Mouse (Mus musculus) forebrain, embryonic 12.5 days (tissue): ENCODE measurements around the gene Tagap. TPM values are rescaled to one million over a fixed set of nuclear protein-coding genes. Genes with fewer than 3 reads are reported as not detected.
"Not testable (repeated sequence)": the region's sequence is repeated elsewhere in the genome, so short reads cannot be mapped to it uniquely, and the experiment has no call there.

Experiments used
- ATAC-seq: fragments of 200-750 bp; cut with Nextera tagmentation; 2 replicates; pipeline ENCODE4 v1.8.0; 2017; ENCODE audit warnings: moderate TSS enrichment; ENCODE audit not compliant: low FRiP score
- H3K27ac ChIP-seq: fragments of 300-500 bp; sonication (generic); 2 replicates; pipeline ENCODE4 v1.5.1; 2016; ENCODE audit warnings: mild to moderate bottlenecking
- H3K27me3 ChIP-seq: fragments of 300-500 bp; sonication (generic); 2 replicates; pipeline ENCODE4 v1.6.1; 2016; ENCODE audit warnings: mild to moderate bottlenecking
- H3K36me3 ChIP-seq: fragments of 300-500 bp; sonication (generic); replicated peaks from 2 replicates; pipeline ENCODE4 v1.6.1; 2016; ENCODE audit warnings: mild to moderate bottlenecking
- H3K4me1 ChIP-seq: fragments of 300-500 bp; sonication (generic); 2 replicates; pipeline ENCODE4 v1.6.1; 2016
- H3K4me2 ChIP-seq: fragments of 300-500 bp; sonication (generic); 2 replicates; pipeline ENCODE4 v1.6.1; 2016; ENCODE audit warnings: mild to moderate bottlenecking, moderate library complexity
- H3K4me3 ChIP-seq: fragments of 300-500 bp; sonication (generic); replicated peaks from 2 replicates; pipeline ENCODE4 v1.5.1; 2016; ENCODE audit warnings: mild to moderate bottlenecking
- H3K9ac ChIP-seq: fragments of 300-500 bp; sonication (generic); 2 replicates; pipeline ENCODE4 v1.6.1; 2016; ENCODE audit warnings: mild to moderate bottlenecking
- H3K9me3 ChIP-seq: fragments of 300-500 bp; sonication (generic); 2 replicates; pipeline ENCODE4 v1.6.1; 2016
- WGBS: fragments of 180-500 bp; shearing (Covaris S2); methylation state at CpG from one replicate; pipeline ENCODE4 v1.1.7; 2016; 5-methylcytosine and 5-hydroxymethylcytosine counted together
- polyA plus RNA-seq: library from polyadenylated mRNA; unstranded; fragments of >200 nt; fragmentation: Nextera tagmentation; extraction: Ambion mirVana; gene quantifications from 2 replicates; pipeline ENCODE4 v1.2.1, GENCODE M21; 2016

Tagap gene
- polyA plus RNA-seq, 1 experiment from 2014 or later: 0.40 TPM

GRCm38 (mm10) chr17:7918355-7918754, 7.4 kb upstream of the Tagap start:
- no peak for ATAC-seq
- Histone ChIP-seq H3K27ac (no peak overlapping the region), H3K9ac (no peak overlapping the region), H3K4me1 (no peaks in the 10 kb centered on the region), H3K4me2 (no peak overlapping the region), H3K27me3 (no peaks in the 10 kb centered on the region), H3K36me3 (no peaks in the 10 kb centered on the region), H3K4me3 (no peak overlapping the region), H3K9me3 (no peaks in the 10 kb centered on the region)
- WGBS: 50% methylated on average over 2 of the region's 2 CpGs

DNA sequence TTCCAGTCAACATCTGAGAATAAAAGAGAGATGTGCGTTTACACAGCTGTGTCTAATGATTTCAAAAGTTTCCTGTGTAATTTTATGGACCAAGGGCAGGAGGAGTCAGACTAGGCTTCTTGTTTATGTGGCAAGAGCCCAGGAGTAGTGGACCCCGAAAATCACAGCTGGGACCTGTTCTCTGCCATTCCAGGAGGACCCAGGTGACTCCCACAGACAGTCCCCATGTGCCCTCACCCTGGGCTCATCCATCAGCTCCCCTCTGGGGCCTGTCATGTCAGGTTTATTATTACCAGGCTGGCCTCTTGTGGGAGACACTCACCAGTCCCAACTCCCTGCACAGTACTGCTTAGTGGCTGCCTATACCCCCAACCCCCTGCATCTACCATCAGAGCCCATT, 6.6 kb upstream of the Tagap start:
- no peak overlapping the region for H3K4me3 ChIP-seq
- no peak overlapping the region for H3K27ac ChIP-seq
- no peaks in the 10 kb centered on the region for H3K9me3 ChIP-seq
- no peaks in the 10 kb centered on the region for H3K27me3 ChIP-seq
- H3K36me3 ChIP-seq: no peaks in the 10 kb centered on the region
- WGBS: 79% methylated on average over 2 of the region's 2 CpGs
- H3K9ac ChIP-seq: no peak overlapping the region
- no peak overlapping the region for H3K4me2 ChIP-seq
- ATAC-seq: no peak
- H3K4me1 ChIP-seq: no peaks in the 10 kb centered on the region

GRCm38 (mm10) chr17:7922564-7922963, 3.2 kb upstream of the Tagap start:
- H3K9ac ChIP-seq: no peak overlapping the region
- no peak overlapping the region for H3K27ac ChIP-seq
- ATAC-seq: no peak
- H3K36me3 ChIP-seq: no peaks in the 10 kb centered on the region
- no peak overlapping the region for H3K4me3 ChIP-seq
- H3K9me3 ChIP-seq: no peaks in the 10 kb centered on the region
- H3K4me2 ChIP-seq: no peak overlapping the region
- H3K4me1 ChIP-seq: no peaks in the 10 kb centered on the region
- WGBS: 95% methylated on average over 5 of the region's 5 CpGs
- H3K27me3 ChIP-seq: no peaks in the 10 kb centered on the region

DNA sequence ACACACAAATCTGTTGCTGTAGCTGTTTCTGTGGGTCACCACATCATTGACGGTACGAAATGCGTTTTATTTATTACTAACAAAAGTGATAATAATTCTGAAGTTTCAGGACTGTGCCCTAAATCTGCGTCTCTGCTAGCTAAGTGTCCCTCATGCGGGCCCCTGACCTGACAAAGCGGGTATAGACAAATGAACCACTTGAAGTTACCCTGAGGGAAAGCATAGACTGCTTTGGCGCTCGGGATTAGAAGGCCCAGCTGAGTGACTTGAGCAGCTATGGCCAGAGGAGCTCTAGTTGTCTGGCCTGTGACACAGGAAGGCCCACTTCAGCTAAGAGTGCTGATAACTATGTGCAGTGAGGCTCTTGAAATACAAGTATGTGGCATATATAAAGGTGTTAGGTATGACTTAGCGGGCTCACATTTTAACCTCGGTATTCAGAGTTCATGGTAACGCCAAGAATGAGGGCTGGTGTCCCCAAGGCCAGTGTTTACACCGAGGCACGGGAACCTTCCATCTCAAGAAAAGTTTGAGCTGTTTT, 1.5 kb upstream of the Tagap start:
- Histone ChIP-seq H3K4me3 (no peak overlapping the region), H3K27ac (no peak overlapping the region), H3K4me2 (no peak overlapping the region), H3K36me3 (no peaks in the 10 kb centered on the region), H3K27me3 (no peaks in the 10 kb centered on the region), H3K9me3 (no peaks in the 10 kb centered on the region), H3K9ac (no peak overlapping the region), H3K4me1 (no peaks in the 10 kb centered on the region)
- ATAC-seq: no peak
- 88% methylated on average over 13 of the region's 13 CpGs for WGBS

DNA sequence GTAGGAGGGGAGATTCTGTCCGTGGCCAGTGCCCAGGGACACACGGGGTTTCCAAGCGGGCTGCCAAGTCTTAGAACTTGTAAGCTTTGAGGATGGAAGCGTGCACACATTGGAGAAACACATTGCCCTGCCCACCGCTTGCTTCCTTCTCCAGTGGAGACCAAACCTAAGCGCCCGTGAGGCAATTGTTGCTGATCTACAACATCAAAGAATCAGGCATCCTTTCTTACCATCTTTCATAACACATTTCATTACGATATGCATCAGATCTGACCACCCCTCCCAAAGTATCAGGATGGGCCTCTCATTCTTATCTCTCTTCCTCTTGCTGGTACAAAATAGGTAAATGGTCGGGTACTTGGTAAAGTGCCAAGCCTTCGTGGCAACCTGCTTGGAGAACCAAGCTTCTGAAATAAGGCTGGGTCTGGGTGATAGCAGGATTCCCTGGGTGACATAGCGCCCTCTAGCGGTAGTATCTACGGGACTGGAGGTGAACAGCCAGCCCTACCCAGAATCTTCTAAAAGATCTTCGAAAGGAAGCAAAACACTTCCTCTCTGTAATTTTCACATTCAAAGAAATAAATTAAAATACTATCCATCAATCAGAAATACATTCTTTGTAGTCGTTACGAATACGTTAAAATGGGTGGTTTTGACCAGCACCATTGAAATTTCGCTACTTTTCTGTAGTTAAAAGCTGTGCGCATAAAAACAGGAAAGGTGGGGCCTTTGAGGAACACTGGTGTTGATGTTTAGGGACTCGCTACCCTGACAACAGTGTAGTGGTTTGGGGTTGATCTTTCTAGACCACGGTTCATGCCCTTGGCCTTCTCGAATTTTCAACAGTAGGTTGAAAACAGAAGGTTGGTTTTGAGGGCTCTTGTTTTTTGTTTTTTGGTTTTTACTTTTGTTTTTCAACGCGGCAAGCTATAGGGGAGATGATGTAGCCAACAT, 2.1 kb downstream of the Tagap start:
- WGBS: 72% methylated on average over 24 of the region's 24 CpGs

DNA sequence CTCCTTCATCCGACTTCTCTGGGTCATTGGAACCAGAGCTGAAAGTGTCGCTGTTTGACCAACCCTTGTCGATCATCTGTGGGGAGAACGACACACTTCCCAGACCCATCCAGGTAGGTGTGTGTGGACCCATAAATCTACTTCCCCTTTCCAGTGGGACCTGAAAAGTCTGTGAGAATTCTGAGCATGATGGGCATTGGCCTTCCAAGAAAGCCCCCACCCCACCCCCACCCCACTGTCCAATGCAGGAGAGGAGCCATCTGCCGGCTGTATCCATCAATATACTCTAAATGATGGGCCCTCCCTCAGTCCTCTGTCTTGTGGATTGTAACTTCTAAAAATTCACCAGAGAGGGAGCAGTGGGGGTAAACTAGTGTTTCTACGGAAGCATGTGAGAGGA, 2.9 kb downstream of the Tagap start:
- H3K27me3 ChIP-seq: no peaks in the 10 kb centered on the region
- no peak for ATAC-seq
- no peak overlapping the region for H3K9ac ChIP-seq
- H3K4me1 ChIP-seq: peaks cover 8% of the 10 kb centered on the region
- no peaks in the 10 kb centered on the region for H3K36me3 ChIP-seq
- no peak overlapping the region for H3K27ac ChIP-seq
- no peaks in the 10 kb centered on the region for H3K9me3 ChIP-seq
- H3K4me3 ChIP-seq: no peak overlapping the region
- no peak overlapping the region for H3K4me2 ChIP-seq
- 86% methylated on average over 6 of the region's 6 CpGs for WGBS

More for the DNA sequence above, 2.1 kb downstream of the Tagap start:
- H3K36me3 ChIP-seq: no peaks in the 10 kb centered on the region
- peaks cover 8% of the 10 kb centered on the region for H3K4me1 ChIP-seq
- H3K9me3 ChIP-seq: no peaks in the 10 kb centered on the region
- H3K4me3 ChIP-seq: no peak overlapping the region
- no peak overlapping the region for H3K4me2 ChIP-seq
- no peaks in the 10 kb centered on the region for H3K27me3 ChIP-seq
- H3K27ac ChIP-seq: no peak overlapping the region
- no peak overlapping the region for H3K9ac ChIP-seq
- ATAC-seq: no peak

DNA sequence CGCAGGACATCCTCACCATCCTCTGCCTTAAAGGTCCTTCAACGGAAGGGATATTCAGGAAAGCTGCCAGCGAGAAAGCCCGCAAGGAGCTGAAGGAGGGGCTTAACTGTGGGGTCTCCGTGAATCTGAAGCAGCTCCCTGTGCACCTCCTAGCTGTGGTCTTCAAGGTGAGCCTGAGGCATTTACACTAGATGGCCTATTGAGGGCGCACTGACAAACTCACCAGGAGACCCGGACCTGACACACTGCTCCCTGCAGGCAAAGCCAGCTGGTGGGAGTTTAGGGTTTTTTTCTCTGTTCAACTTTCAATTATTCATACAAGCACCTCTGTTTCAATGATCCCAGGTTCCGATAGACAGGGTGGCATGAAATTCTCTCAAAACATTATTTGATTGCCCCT, 3.5 kb downstream of the Tagap start:
- H3K9ac ChIP-seq: no peak overlapping the region
- H3K27me3 ChIP-seq: no peaks in the 10 kb centered on the region
- no peaks in the 10 kb centered on the region for H3K36me3 ChIP-seq
- ATAC-seq: no peak
- no peaks in the 10 kb centered on the region for H3K9me3 ChIP-seq
- no peak overlapping the region for H3K27ac ChIP-seq
- no peak overlapping the region for H3K4me2 ChIP-seq
- 26% methylated on average over 8 of the region's 8 CpGs for WGBS
- H3K4me3 ChIP-seq: no peak overlapping the region
- H3K4me1 ChIP-seq: peaks cover 8% of the 10 kb centered on the region

DNA sequence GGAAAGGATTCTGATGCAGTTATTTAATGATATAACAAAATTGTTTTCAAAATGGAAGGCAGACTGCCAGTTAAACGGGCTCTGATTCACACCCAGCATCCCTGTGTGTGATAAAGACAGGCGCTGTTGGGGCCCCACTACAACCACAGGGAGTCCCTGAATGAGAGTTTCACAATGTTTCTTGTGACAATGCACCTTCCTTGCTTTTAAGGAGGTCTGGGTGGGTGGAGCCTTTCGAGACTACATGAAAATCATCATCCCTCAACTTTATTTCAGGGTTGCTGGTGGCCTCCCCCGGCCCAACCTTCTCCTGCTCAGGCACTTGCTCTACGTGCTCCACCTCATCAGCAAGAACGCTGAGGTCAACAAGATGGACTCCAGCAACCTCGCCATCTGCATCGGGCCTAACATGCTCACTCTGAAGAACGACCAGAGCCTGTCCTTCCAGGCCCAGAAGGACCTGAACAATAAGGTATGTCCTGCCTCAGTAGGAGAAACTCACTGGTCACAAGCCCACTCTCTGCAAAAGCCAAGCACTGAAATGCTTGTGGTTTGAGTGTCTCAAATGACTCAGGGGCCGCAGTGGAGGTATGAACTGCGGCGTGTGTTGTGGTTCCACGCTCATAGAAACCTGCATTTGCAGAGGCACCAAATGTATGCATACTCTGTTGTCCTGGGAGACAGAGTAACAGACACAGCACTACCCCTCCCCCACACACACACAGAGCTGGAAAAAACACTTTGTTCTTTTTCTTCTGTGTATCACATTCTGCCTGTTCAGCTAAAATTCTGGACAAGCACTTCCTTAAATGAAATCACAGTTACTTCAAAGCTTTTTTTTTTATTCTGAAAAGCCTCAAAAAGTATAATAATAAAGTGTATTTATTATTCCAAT, 5.5 kb downstream of the Tagap start:
- Histone ChIP-seq H3K27me3 (no peaks in the 10 kb centered on the region), H3K4me2 (no peak overlapping the region), H3K27ac (no peak overlapping the region), H3K9me3 (no peaks in the 10 kb centered on the region), H3K9ac (no peak overlapping the region), H3K36me3 (no peaks in the 10 kb centered on the region), H3K4me3 (no peak overlapping the region), H3K4me1 (peaks cover 8% of the 10 kb centered on the region)
- WGBS: 74% methylated on average over 13 of the region's 13 CpGs
- ATAC-seq: no peak

DNA sequence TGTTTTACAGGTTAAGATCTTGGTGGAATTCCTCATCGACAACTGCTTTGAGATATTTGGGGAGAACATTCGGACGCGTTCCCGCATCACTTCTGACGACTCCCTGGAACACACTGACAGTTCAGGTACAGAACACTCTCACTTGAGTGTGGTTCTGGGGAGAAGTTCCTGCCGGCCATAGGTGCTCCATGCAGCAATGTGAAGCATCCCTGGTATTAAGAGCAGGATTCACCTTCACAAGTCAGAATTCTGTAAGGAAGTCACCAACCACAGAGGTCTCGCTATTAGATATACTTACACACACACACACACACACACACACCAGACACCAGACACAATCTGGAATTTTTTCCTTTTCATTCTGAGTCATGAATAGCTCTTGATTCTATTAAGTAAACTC, 6.3 kb downstream of the Tagap start:
- H3K4me3 ChIP-seq, H3K36me3 ChIP-seq, H3K9ac ChIP-seq, H3K4me1 ChIP-seq, H3K27me3 ChIP-seq, H3K4me2 ChIP-seq, H3K9me3 ChIP-seq, ATAC-seq, H3K27ac ChIP-seq: not testable (repeated sequence)
- WGBS: 90% methylated on average over 7 of the region's 8 CpGs

- H3K36me3 ChIP-seq: no peaks in the 10 kb centered on the region
- no peak overlapping the region for H3K27ac ChIP-seq
- H3K4me3 ChIP-seq: no peak overlapping the region
- WGBS: 72% methylated on average over 8 of the region's 8 CpGs
- no peaks in the 10 kb centered on the region for H3K9me3 ChIP-seq
- no peak overlapping the region for H3K9ac ChIP-seq
- no peaks in the 10 kb centered on the region for H3K27me3 ChIP-seq
- H3K4me1 ChIP-seq: peaks cover under 1% of the 10 kb centered on the region; the same call in 1 of the 2 replicates
- no peak for ATAC-seq
- H3K4me2 ChIP-seq: no peak overlapping the region
Measured at GRCm38 (mm10) chr17:7939640-7940039, 13.8 kb downstream of the Tagap start.

GRCm38 (mm10) chr17:7945117-7946052, 19.6 kb downstream of the Tagap start, which contains the start of gene Rsph3a:
Gene Rsph3a, plus strand, starts transcription at chr17:7945614.
- peak; percentile 98 for ATAC-seq
- WGBS: 4% methylated on average over 58 of the region's 58 CpGs
- peak within 1 kb of the TSS; percentile 88 for H3K27ac ChIP-seq
- peak within 1 kb of the TSS; percentile 60 for H3K4me3 ChIP-seq
- not testable (repeated sequence) for H3K9me3 ChIP-seq, H3K4me1 ChIP-seq, H3K27me3 ChIP-seq, H3K36me3 ChIP-seq
- H3K9ac ChIP-seq: peak within 1 kb of the TSS; percentile 65
- peak within 1 kb of the TSS; percentile 58 for H3K4me2 ChIP-seq
